Mouse (Mus musculus) small intestine, adult 2 months (tissue): ENCODE measurements around the gene Styxl1. TPM values are rescaled to one million over a fixed set of nuclear protein-coding genes. Genes with fewer than 3 reads are reported as not detected.

Experiments used
- H3K27ac ChIP-seq: fragments of 200-500 bp; 2 replicates; pipeline ENCODE4 v1.5.1; 2012; ENCODE audit warnings: low read depth, low read length, control low read depth, inconsistent platforms; ENCODE audit not compliant: insufficient read depth
- H3K27me3 ChIP-seq: fragments of 200-500 bp; 2 replicates; pipeline ENCODE4 v1.6.1; 2012; ENCODE audit warnings: mild to moderate bottlenecking, moderate library complexity, low read length, inconsistent platforms; ENCODE audit not compliant: control insufficient read depth, insufficient read depth
- H3K36me3 ChIP-seq: fragments of 200-500 bp; 2 replicates; pipeline ENCODE4 v1.6.1; 2012; ENCODE audit warnings: mild to moderate bottlenecking, low read length, control low read depth, inconsistent platforms; ENCODE audit not compliant: control insufficient read depth, insufficient read depth
- H3K4me1 ChIP-seq: fragments of 200-500 bp; 2 replicates; pipeline ENCODE4 v1.6.1; 2012; ENCODE audit warnings: low read length, inconsistent platforms, mixed read lengths; ENCODE audit not compliant: control insufficient read depth, insufficient read depth, insufficient read length
- H3K4me3 ChIP-seq: fragments of 200-500 bp; 2 replicates; pipeline ENCODE4 v1.5.1; 2012; ENCODE audit warnings: low read depth, mild to moderate bottlenecking, control low read depth, inconsistent platforms, low read length, moderate library complexity
- CTCF ChIP-seq: fragments of 200-500 bp; IDR thresholded peaks from 2 replicates; pipeline ENCODE4 v1.5.1; 2012; ENCODE audit warnings: low read depth, mild to moderate bottlenecking, control low read depth, inconsistent platforms, low read length, moderate library complexity, mixed read lengths; ENCODE audit not compliant: insufficient replicate concordance, insufficient read length; ENCODE audit errors: extremely low read depth
- POLR2A ChIP-seq: fragments of 200-500 bp; IDR thresholded peaks from 2 replicates; pipeline ENCODE4 v1.6.1; 2012; ENCODE audit warnings: low read depth, mild to moderate bottlenecking, control low read depth, inconsistent platforms, low read length, moderate library complexity
- WGBS: fragments of 180-500 bp; shearing (Covaris S2); methylation state at CpG from one replicate; pipeline ENCODE4 v1.1.7; 2018; 5-methylcytosine and 5-hydroxymethylcytosine counted together
- polyA plus RNA-seq: library from polyadenylated mRNA; depleted of rRNA; stranded (reverse); fragments of >200 nt; gene quantifications from 2 replicates; pipeline ENCODE4 v1.2.3, GENCODE M21; 2012

The Styxl1 gene
- polyA plus RNA-seq, 1 experiment: 0.19 TPM

DNA sequence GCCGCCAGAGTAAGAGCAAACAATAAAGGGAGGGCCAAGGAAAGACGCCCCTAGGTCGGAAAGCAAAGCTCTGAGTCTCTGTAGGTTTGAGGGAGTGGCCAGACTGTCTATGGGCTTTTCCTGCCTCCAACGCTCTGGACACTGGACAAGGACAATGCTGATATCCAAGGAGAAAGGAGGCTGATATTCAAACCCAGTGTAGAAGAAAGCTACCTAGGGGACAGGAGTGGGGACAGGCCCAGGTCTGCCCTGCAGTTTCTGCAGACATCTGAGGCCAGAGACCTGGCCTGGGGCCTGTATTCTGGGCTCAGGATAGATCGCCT, 16.6 kb upstream of the Styxl1 start:
- 0 out of 2 replicates have a peak, but pooled peaks cover 2% of the 10 kb centered on the region for H3K4me1 ChIP-seq
- H3K27me3 ChIP-seq: no peaks in the 10 kb centered on the region
- H3K4me3 ChIP-seq: no peak overlapping the region
- TF ChIP-seq POLR2A (no peak), CTCF (no peak)
- 13% methylated on average over 5 of the region's 5 CpGs for WGBS
- H3K36me3 ChIP-seq: peaks cover 25% of the 10 kb centered on the region
- no peak overlapping the region for H3K27ac ChIP-seq

GRCm38 (mm10) chr5:135793996-135794858, 16.0 kb upstream of the Styxl1 start:
- Histone ChIP-seq H3K36me3 (peaks cover 31% of the 10 kb centered on the region), H3K27ac (no peak overlapping the region), H3K27me3 (no peaks in the 10 kb centered on the region), H3K4me3 (peak overlapping the region; percentile 43), H3K4me1 (0 out of 2 replicates have a peak, but pooled peaks cover 2% of the 10 kb centered on the region)
- TF ChIP-seq POLR2A (no peak), CTCF (peak; percentile 97)
- 19% methylated on average over 20 of the region's 20 CpGs for WGBS

DNA sequence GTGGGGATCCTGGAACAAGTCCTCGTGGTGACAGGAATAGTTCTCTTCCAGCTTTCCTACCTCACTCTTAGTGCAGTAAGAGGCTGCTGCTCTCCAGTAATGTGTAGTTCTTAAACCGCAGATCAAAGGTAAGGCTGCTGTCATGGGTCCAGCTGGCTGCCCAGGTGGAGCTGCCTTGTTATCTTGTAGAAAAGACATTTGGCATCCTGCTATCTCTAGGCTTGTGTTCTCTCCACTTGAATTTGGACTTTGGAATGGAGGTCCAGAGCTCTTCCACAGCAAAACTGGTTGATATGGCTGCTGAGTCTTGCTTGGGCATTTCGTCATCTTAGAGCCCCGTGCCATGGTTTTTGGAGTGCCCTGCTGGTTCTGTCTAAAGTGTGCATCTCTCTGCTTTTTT, 4.7 kb upstream of the Styxl1 start:
- TF ChIP-seq CTCF (no peak), POLR2A (no peak)
- Histone ChIP-seq H3K4me1 (peaks cover 29% of the 10 kb centered on the region), H3K27me3 (no peaks in the 10 kb centered on the region), H3K36me3 (peaks cover 59% of the 10 kb centered on the region), H3K4me3 (peak overlapping the region; percentile 35), H3K27ac (peak overlapping the region; percentile 93)
- 20% methylated on average over 4 of the region's 4 CpGs for WGBS

GRCm38 (mm10) chr5:135780331-135780730, 2.1 kb upstream of the Styxl1 start:
- Histone ChIP-seq H3K4me3 (peak overlapping the region; percentile 53), H3K27ac (peak overlapping the region; percentile 93), H3K36me3 (peaks cover 33% of the 10 kb centered on the region), H3K4me1 (peaks cover 44% of the 10 kb centered on the region; the same call in 1 of the 2 replicates), H3K27me3 (no peaks in the 10 kb centered on the region)
- WGBS: 46% methylated on average over 8 of the region's 8 CpGs
- TF ChIP-seq CTCF (no peak), POLR2A (no peak)

DNA sequence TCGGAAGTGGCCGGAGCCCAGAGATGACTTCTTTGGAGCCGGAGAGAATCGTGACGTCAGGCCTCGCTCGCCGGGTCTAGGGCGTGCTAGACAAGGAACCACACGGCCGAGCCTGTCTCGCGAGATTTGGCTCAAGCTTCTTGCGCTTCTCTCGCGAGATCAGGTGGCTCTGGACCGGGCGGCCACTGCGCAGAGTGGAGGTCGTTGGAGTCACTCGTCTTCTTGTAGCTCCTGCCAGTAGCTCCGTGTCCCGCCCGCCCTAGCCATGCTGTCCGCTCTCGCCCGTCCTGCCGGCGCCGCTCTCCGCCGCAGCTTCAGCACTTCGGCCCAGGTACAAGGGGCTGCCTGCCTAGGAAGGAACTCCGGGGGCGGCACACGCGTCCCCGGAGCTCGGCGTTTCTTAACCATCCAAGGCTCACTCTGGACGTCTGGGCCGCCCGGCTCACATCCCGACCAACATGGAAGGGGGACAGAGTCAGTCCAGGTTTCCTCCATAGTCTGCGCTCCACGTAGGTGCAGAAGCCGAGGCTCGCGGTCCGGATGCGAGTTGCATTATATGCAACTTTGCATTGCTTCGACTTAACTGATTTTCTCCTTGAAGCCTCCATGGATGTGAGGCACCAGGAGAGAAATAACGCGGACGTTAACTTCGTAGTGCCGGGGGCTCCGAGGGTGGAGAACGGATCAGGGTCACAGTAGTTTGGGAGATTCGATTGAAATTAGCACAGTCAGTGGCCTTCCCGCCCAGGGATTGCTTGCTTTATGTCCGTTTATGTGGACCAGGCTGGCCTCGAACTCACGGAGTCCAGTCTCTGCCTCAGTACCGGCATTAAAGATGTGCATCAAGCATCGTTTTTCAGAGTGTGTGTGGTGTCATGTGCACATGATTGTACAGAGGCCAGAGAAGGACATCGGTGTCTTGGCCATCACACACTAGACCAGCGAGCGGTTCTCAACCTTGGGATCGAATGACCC, 573 bp upstream of the Styxl1 start, which contains the start of gene Mdh2:
Mdh2 (plus strand) TSS at position 10 of the 975 bp plus-strand sequence.
- Histone ChIP-seq H3K4me1 (peaks cover 38% of the 10 kb centered on the region; the same call in 1 of the 2 replicates), H3K27me3 (no peaks in the 10 kb centered on the region), H3K27ac (peak within 1 kb of the TSS; percentile 96), H3K4me3 (peak within 1 kb of the TSS; percentile 85), H3K36me3 (peaks cover 18% of the 10 kb centered on the region)
- WGBS: under 1% methylated on average over 70 of the region's 70 CpGs
- TF ChIP-seq POLR2A (peak; percentile 94), CTCF (no peak)

DNA sequence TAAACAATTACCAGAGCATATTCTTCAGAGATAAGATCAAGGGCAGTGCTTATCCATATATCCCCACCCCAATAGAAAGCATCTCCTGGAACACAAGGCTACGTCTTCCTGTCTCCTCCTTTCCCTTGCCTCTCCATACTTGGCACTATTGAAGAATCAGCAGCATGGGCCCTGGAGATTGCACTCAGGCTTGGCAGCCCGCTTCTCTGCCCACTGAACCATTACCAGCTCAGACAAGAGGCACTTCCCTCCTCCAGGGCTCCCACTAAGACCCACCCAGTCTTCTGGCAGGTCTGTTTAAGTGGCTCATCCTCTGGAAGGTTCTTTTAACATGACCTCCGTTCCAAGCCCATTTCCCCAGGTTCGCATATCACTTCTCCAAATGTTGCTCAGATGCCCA, 1.6 kb downstream of the Styxl1 start:
- WGBS: 35% methylated on average over 4 of the region's 4 CpGs
- Histone ChIP-seq H3K4me1 (peaks cover 24% of the 10 kb centered on the region; the same call in 1 of the 2 replicates), H3K27me3 (no peaks in the 10 kb centered on the region), H3K36me3 (peaks cover 6% of the 10 kb centered on the region), H3K27ac (peak overlapping the region; percentile 96), H3K4me3 (0 out of 2 replicates have a peak overlapping the region, but pooled peaks have one; percentile 13)
- no peak for TF ChIP-seq POLR2A
- no peak for TF ChIP-seq CTCF

- TF ChIP-seq CTCF (no peak), POLR2A (no peak)
- Histone ChIP-seq H3K36me3 (no peaks in the 10 kb centered on the region), H3K27me3 (no peaks in the 10 kb centered on the region), H3K4me1 (peaks cover 16% of the 10 kb centered on the region; the same call in 1 of the 2 replicates), H3K4me3 (no peak overlapping the region), H3K27ac (peak overlapping the region; percentile 5; the same call in 1 of the 2 replicates)
- WGBS: 11% methylated on average over 3 of the region's 3 CpGs
These were observed 5.7 kb downstream of the Styxl1 start for GRCm38 (mm10) chr5:135772519-135772918.
